23 mouse cellular contexts compared by ENCODE assay signal in the genomic region with DNA sequence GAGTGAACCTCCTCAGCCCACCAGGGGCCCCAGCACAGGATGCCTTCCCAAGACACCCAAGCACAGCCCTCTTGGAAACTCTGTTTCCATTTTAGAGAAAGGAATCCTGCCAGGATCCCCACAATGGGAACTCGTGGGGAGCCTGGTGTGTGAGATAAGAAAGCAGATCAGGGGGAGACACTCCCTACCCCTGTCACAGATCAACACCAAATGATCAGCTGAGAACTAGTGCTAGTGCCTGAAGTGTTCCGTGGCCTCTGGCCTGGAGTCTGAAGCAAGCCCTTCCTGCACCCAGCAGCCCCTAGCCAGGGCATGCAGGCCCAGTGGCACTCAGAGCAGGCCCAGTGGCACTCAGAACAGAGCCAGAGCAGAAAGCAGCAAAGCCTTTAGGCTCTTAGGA. TPM values are rescaled to one million over a fixed set of nuclear protein-coding genes. Genes with fewer than 3 reads are reported as not detected.
A peak's percentile ranks its signal among the peaks of the same experiment; 100 is the strongest.
DNase-seq lines count a peak whose midpoint lies in the region; ATAC-seq and TF ChIP-seq lines count a peak whose summit lies in the region.
"Had no signal": no experiment of that assay in that cellular context is flagged by ENCODE, and none has a peak within 500 bp of the region (broad histone marks: within the 10 kb centered on the region; RNA-seq: fewer than 3 reads in every experiment).

No protein-coding gene starts in this region.

- TF ChIP-seq POLR2A in limb, embryonic 14.5 days (IDR thresholded peaks at IDR 0.05; ENCODE audit: borderline replicate concordance, extremely low read depth, insufficient read depth, insufficient read length) = no peak

- DNase-seq in limb, embryonic 14.5 days (ENCODE audit: low spot score) = no peak
- no peak for DNase-seq in limb, embryonic 10.5 days (ENCODE audit: low spot score)
- DNase-seq in T-cell, adult 2 months (ENCODE audit: low spot score) = no peak
- DNase-seq: adrenal gland, postnatal 10 days; adrenal gland, postnatal 36 days; cerebellum, adult 18-20 months; cerebellum, adult 9-10 months; cerebellum, postnatal 14 days; forebrain, postnatal 0 days; gastrocnemius, postnatal 25 days; heart, adult 18-20 months had no signal

- no peaks in the 10 kb centered on the region; the same call in 1 of the 2 replicates for H3K4me1 ChIP-seq in limb, embryonic 14.5 days (ENCODE audit: control insufficient read depth, insufficient read depth, low read length)
- peaks cover 17% of the 10 kb centered on the region for H3K4me1 ChIP-seq in limb, embryonic 10.5 days
- H3K4me1 ChIP-seq in megakaryocyte, embryonic 14.5 days = peaks cover 88% of the 10 kb centered on the region
- H3K4me1 ChIP-seq: embryonic facial prominence, embryonic 12.5 days; hindbrain, embryonic 12.5 days; hindbrain, embryonic 15.5 days had no signal

- no peak overlapping the region for H3K4me2 ChIP-seq in limb, embryonic 14.5 days (replicated peaks; ENCODE audit: low read depth, low read length, severe bottlenecking)
- H3K4me2 ChIP-seq: embryonic facial prominence, embryonic 12.5 days; embryonic facial prominence, embryonic 15.5 days; heart, embryonic 13.5 days; hindbrain, embryonic 12.5 days; hindbrain, embryonic 15.5 days had no signal

- H3K9me3 ChIP-seq in limb, embryonic 14.5 days (ENCODE audit: control insufficient read depth, low read length) = no peaks in the 10 kb centered on the region
- no peaks in the 10 kb centered on the region for H3K9me3 ChIP-seq in limb, embryonic 10.5 days (replicated peaks)
- no peaks in the 10 kb centered on the region for H3K9me3 ChIP-seq in megakaryocyte, embryonic 14.5 days
- H3K9me3 ChIP-seq: embryonic facial prominence, embryonic 12.5 days; embryonic facial prominence, embryonic 15.5 days; heart, embryonic 13.5 days; hindbrain, embryonic 12.5 days; hindbrain, embryonic 15.5 days had no signal

- ATAC-seq in limb, embryonic 14.5 days (ENCODE audit: low FRiP score, low read depth) = no peak
- ATAC-seq in megakaryocyte, adult 5-6 weeks (ENCODE audit: poor library complexity, severe bottlenecking) = no peak
- peak; percentile 31; the same call in 1 of the 2 replicates for ATAC-seq in common myeloid progenitor, adult 5-6 weeks (replicated peaks; ENCODE audit: low read depth, poor library complexity, severe bottlenecking)
- ATAC-seq in megakaryocyte progenitor cell, adult 5-6 weeks (replicated peaks; ENCODE audit: poor library complexity) = peak; percentile 77
- ATAC-seq in frontal cortex, adult (ENCODE audit: low TSS enrichment) = no peak
- ATAC-seq: CD4-positive, CD25-positive, alpha-beta regulatory T cell, adult 4 months; forebrain, embryonic 14.5 days; forebrain, postnatal 0 days had no signal

- H3K36me3 ChIP-seq in limb, embryonic 14.5 days (ENCODE audit: control insufficient read depth, insufficient read depth, low read length) = peaks cover 52% of the 10 kb centered on the region
- H3K36me3 ChIP-seq in limb, embryonic 10.5 days = peaks cover 57% of the 10 kb centered on the region
- H3K36me3 ChIP-seq in megakaryocyte, embryonic 14.5 days (replicated peaks; ENCODE audit: low read length) = peaks cover 89% of the 10 kb centered on the region

- no peak overlapping the region for H3K27ac ChIP-seq in limb, embryonic 14.5 days (replicated peaks; ENCODE audit: low read depth, low read length)
- H3K27ac ChIP-seq in limb, embryonic 10.5 days = no peak overlapping the region
- H3K27ac ChIP-seq: embryonic facial prominence, embryonic 12.5 days; embryonic facial prominence, embryonic 15.5 days; heart, embryonic 13.5 days; hindbrain, embryonic 12.5 days; hindbrain, embryonic 15.5 days had no signal

- H3K27me3 ChIP-seq in limb, embryonic 14.5 days (ENCODE audit: control insufficient read depth, insufficient read depth, low read length) = no peaks in the 10 kb centered on the region
- H3K27me3 ChIP-seq in limb, embryonic 10.5 days (ENCODE audit: low read depth, poor library complexity, severe bottlenecking) = no peaks in the 10 kb centered on the region
- no peaks in the 10 kb centered on the region for H3K27me3 ChIP-seq in megakaryocyte, embryonic 14.5 days (replicated peaks)
- H3K27me3 ChIP-seq: embryonic facial prominence, embryonic 12.5 days; embryonic facial prominence, embryonic 15.5 days; heart, embryonic 13.5 days; hindbrain, embryonic 12.5 days; hindbrain, embryonic 15.5 days had no signal

- H3K9ac ChIP-seq in limb, embryonic 14.5 days (ENCODE audit: low read depth, low read length, severe bottlenecking) = 0 out of 2 replicates have a peak overlapping the region, but pooled peaks have one; percentile 12
- H3K9ac ChIP-seq: embryonic facial prominence, embryonic 12.5 days; embryonic facial prominence, embryonic 15.5 days; forebrain, postnatal 0 days; heart, embryonic 13.5 days; hindbrain, embryonic 12.5 days; hindbrain, embryonic 15.5 days had no signal

- H3K4me3 ChIP-seq in limb, embryonic 14.5 days (replicated peaks; ENCODE audit: low read length) = no peak overlapping the region
- H3K4me3 ChIP-seq in limb, embryonic 10.5 days = no peak overlapping the region
- peak overlapping the region; percentile 62 for H3K4me3 ChIP-seq in megakaryocyte, embryonic 14.5 days (replicated peaks)
- H3K4me3 ChIP-seq: embryonic facial prominence, embryonic 12.5 days; embryonic facial prominence, embryonic 15.5 days; heart, embryonic 13.5 days; hindbrain, embryonic 12.5 days; hindbrain, embryonic 15.5 days had no signal

- 87% methylated on average over 2 of the region's 2 CpGs for WGBS in limb, embryonic 14.5 days
- 80% methylated on average over 2 of the region's 2 CpGs for WGBS in limb, embryonic 10.5 days

RNA-seq across cellular contexts. Expression of a gene that starts 7.9 kb away (rescaled TPM):
- polyA plus RNA-seq in limb, embryonic 14.5 days (2012; rRNA removed) = 48.8 and 50.4 TPM in 2 replicates
- 23.1 and 23.8 TPM in 2 replicates for polyA plus RNA-seq in limb, embryonic 14.5 days (2014; fragmentation: Nextera tagmentation; extraction: Ambion mirVana)
- polyA plus RNA-seq in limb, embryonic 10.5 days (2016; fragmentation: Nextera tagmentation; extraction: Ambion mirVana) = 21.0 and 25.6 TPM in 2 replicates
- polyA plus RNA-seq in megakaryocyte, embryonic 14.5 days (2012; ENCODE audit: insufficient read depth, low replicate concordance) = 17.4 and 104 TPM in 2 replicates
- total RNA-seq in megakaryocyte, adult 5-6 weeks (2015) = 6.7 and 8.5 TPM in 2 replicates
- 6.1 and 11.1 TPM in 2 replicates for total RNA-seq in megakaryocyte, adult 5-6 weeks (2017)
- 10.5 and 18.4 TPM in 2 replicates for total RNA-seq in common myeloid progenitor, adult 5-6 weeks (2017)
- 15.1 and 20.4 TPM in 2 replicates for total RNA-seq in megakaryocyte progenitor cell, adult 5-6 weeks (2015)
- total RNA-seq in megakaryocyte progenitor cell, adult 5-6 weeks (2017) = 9.1 and 24.0 TPM in 2 replicates

RNA-seq across cellular contexts. Expression of a gene that starts 10.0 kb away (rescaled TPM):
- polyA plus RNA-seq in limb, embryonic 14.5 days (2012; rRNA removed) = 55.1 and 62.6 TPM in 2 replicates
- polyA plus RNA-seq in limb, embryonic 14.5 days (2014; fragmentation: Nextera tagmentation; extraction: Ambion mirVana) = 36.9 and 40.4 TPM in 2 replicates
- 51.8 and 53.3 TPM in 2 replicates for polyA plus RNA-seq in limb, embryonic 10.5 days (2016; fragmentation: Nextera tagmentation; extraction: Ambion mirVana)
- 37.4 and 78.5 TPM in 2 replicates for polyA plus RNA-seq in megakaryocyte, embryonic 14.5 days (2012; ENCODE audit: insufficient read depth, low replicate concordance)
- 4.1 and 4.7 TPM in 2 replicates for total RNA-seq in megakaryocyte, adult 5-6 weeks (2015)
- total RNA-seq in megakaryocyte, adult 5-6 weeks (2017) = 7.2 and 13.0 TPM in 2 replicates
- 15.3 and 15.8 TPM in 2 replicates for total RNA-seq in common myeloid progenitor, adult 5-6 weeks (2017)
- 5.4 TPM in 2 replicates for total RNA-seq in megakaryocyte progenitor cell, adult 5-6 weeks (2015)
- total RNA-seq in megakaryocyte progenitor cell, adult 5-6 weeks (2017) = 15.6 and 16.6 TPM in 2 replicates

RNA-seq across cellular contexts. Expression of a gene that starts 20.4 kb away (rescaled TPM):
- 64.8 and 89.1 TPM in 2 replicates for polyA plus RNA-seq in limb, embryonic 14.5 days (2012; rRNA removed)
- 14.8 and 18.4 TPM in 2 replicates for polyA plus RNA-seq in limb, embryonic 14.5 days (2014; fragmentation: Nextera tagmentation; extraction: Ambion mirVana)
- 19.7 and 23.1 TPM in 2 replicates for polyA plus RNA-seq in limb, embryonic 10.5 days (2016; fragmentation: Nextera tagmentation; extraction: Ambion mirVana)
- polyA plus RNA-seq in megakaryocyte, embryonic 14.5 days (2012; ENCODE audit: insufficient read depth, low replicate concordance) = 36.1 and 38.2 TPM in 2 replicates
- total RNA-seq in megakaryocyte, adult 5-6 weeks (2015) = 23.3 and 25.3 TPM in 2 replicates
- 27.8 and 39.5 TPM in 2 replicates for total RNA-seq in megakaryocyte, adult 5-6 weeks (2017)
- total RNA-seq in common myeloid progenitor, adult 5-6 weeks (2017) = 36.1 and 38.4 TPM in 2 replicates
- total RNA-seq in megakaryocyte progenitor cell, adult 5-6 weeks (2015) = 31.2 and 32.6 TPM in 2 replicates
- 37.9 and 44.0 TPM in 2 replicates for total RNA-seq in megakaryocyte progenitor cell, adult 5-6 weeks (2017)

RNA-seq across cellular contexts. Expression of a gene that starts 26.6 kb away (rescaled TPM):
- 22.5 and 26.2 TPM in 2 replicates for polyA plus RNA-seq in limb, embryonic 14.5 days (2012; rRNA removed)
- polyA plus RNA-seq in limb, embryonic 14.5 days (2014; fragmentation: Nextera tagmentation; extraction: Ambion mirVana) = 8.0 and 10.2 TPM in 2 replicates
- 11.6 and 12.0 TPM in 2 replicates for polyA plus RNA-seq in limb, embryonic 10.5 days (2016; fragmentation: Nextera tagmentation; extraction: Ambion mirVana)
- 4.7 and 5.0 TPM in 2 replicates for polyA plus RNA-seq in megakaryocyte, embryonic 14.5 days (2012; ENCODE audit: insufficient read depth, low replicate concordance)
- total RNA-seq in megakaryocyte, adult 5-6 weeks (2015) = 2.6 and 4.2 TPM in 2 replicates
- total RNA-seq in megakaryocyte, adult 5-6 weeks (2017) = 7.3 and 10.3 TPM in 2 replicates
- total RNA-seq in common myeloid progenitor, adult 5-6 weeks (2017) = 12.6 and 19.0 TPM in 2 replicates
- 11.3 and 17.7 TPM in 2 replicates for total RNA-seq in megakaryocyte progenitor cell, adult 5-6 weeks (2015)
- total RNA-seq in megakaryocyte progenitor cell, adult 5-6 weeks (2017) = 14.3 and 21.4 TPM in 2 replicates

RNA-seq across cellular contexts. Expression of a gene that starts 36.9 kb away (rescaled TPM):
- 23.5 and 26.0 TPM in 2 replicates for polyA plus RNA-seq in limb, embryonic 14.5 days (2012; rRNA removed)
- 12.6 and 14.5 TPM in 2 replicates for polyA plus RNA-seq in limb, embryonic 14.5 days (2014; fragmentation: Nextera tagmentation; extraction: Ambion mirVana)
- polyA plus RNA-seq in limb, embryonic 10.5 days (2016; fragmentation: Nextera tagmentation; extraction: Ambion mirVana) = 7.6 and 13.2 TPM in 2 replicates
- 42.2 and 53.1 TPM in 2 replicates for polyA plus RNA-seq in megakaryocyte, embryonic 14.5 days (2012; ENCODE audit: insufficient read depth, low replicate concordance)
- 260 and 265 TPM in 2 replicates for total RNA-seq in megakaryocyte, adult 5-6 weeks (2015)
- 252 and 267 TPM in 2 replicates for total RNA-seq in megakaryocyte, adult 5-6 weeks (2017)
- 70.4 and 105 TPM in 2 replicates for total RNA-seq in common myeloid progenitor, adult 5-6 weeks (2017)
- 117 and 126 TPM in 2 replicates for total RNA-seq in megakaryocyte progenitor cell, adult 5-6 weeks (2015)
- 97.6 and 158 TPM in 2 replicates for total RNA-seq in megakaryocyte progenitor cell, adult 5-6 weeks (2017)

Comparison
In these comparisons a context has a peak if more than half of its experiments do, and no peak if none do; other contexts are left out.
1. ATAC-seq: peak in common myeloid progenitor, adult 5-6 weeks (single experiment) and megakaryocyte progenitor cell, adult 5-6 weeks (single experiment); none in limb, embryonic 14.5 days (single experiment), megakaryocyte, adult 5-6 weeks (single experiment) and frontal cortex, adult (single experiment).